Mouse (Mus musculus): ENCODE results near the gene Gnl3l. TPM values are rescaled to one million over a fixed set of nuclear protein-coding genes. Genes with fewer than 3 reads are reported as not detected.
A peak's percentile ranks its signal among the peaks of the same experiment; 100 is the strongest.

Gnl3l gene
- 5.4 and 7.0 TPM in 2 replicates for polyA plus RNA-seq (2015; fragmentation: Nextera tagmentation; extraction: Ambion mirVana)

GRCm38 (mm10) chrX:151016938-151017877, at the start of gene Gnl3l:
Gene Gnl3l (minus strand): TSS chrX:151017322.
- H3K4me1 ChIP-seq (ENCODE audit: insufficient read depth): no peaks in the 10 kb centered on the region
- no peaks in the 10 kb centered on the region; the same call in 1 of the 2 replicates for H3K36me3 ChIP-seq (replicated peaks; ENCODE audit: insufficient read depth, low read length)
- DNase-seq: peak; percentile 88
- H3K9me3 ChIP-seq (ENCODE audit: low read length): no peaks in the 10 kb centered on the region
- H3K27me3 ChIP-seq (ENCODE audit: insufficient read depth, low read length): no peaks in the 10 kb centered on the region
- peak within 1 kb of the TSS; percentile 19 for H3K9ac ChIP-seq (replicated peaks)
- peak within 1 kb of the TSS; percentile 59 for H3K4me2 ChIP-seq (ENCODE audit: low read depth, low read length)
- peak; percentile 97 for ATAC-seq
- peak within 1 kb of the TSS; percentile 53 for H3K4me3 ChIP-seq (ENCODE audit: low read depth, low read length)
- TF ChIP-seq EP300 (IDR thresholded peaks at IDR 0.05; ENCODE audit: low read depth) (no peak), CTCF (IDR thresholded peaks at IDR 0.05; ENCODE audit: low read depth) (peak; percentile 67)
- WGBS (ENCODE audit: insufficient replicate concordance): 24% methylated on average over 39 of the region's 43 CpGs
- peak within 1 kb of the TSS; percentile 19 for H3K27ac ChIP-seq (ENCODE audit: low read depth)

- WGBS (ENCODE audit: insufficient replicate concordance): 81% methylated on average over 7 of the region's 7 CpGs
- Histone ChIP-seq H3K4me1 (ENCODE audit: insufficient read depth) (no peaks in the 10 kb centered on the region), H3K9me3 (ENCODE audit: low read length) (no peaks in the 10 kb centered on the region), H3K36me3 (replicated peaks; ENCODE audit: insufficient read depth, low read length) (no peaks in the 10 kb centered on the region), H3K27me3 (ENCODE audit: insufficient read depth, low read length) (no peaks in the 10 kb centered on the region), H3K9ac (replicated peaks) (no peak overlapping the region), H3K4me3 (ENCODE audit: low read depth, low read length) (no peak overlapping the region), H3K27ac (ENCODE audit: low read depth) (no peak overlapping the region), H3K4me2 (ENCODE audit: low read depth, low read length) (no peak overlapping the region)
- TF ChIP-seq EP300 (IDR thresholded peaks at IDR 0.05; ENCODE audit: low read depth): no peak
- no peak for TF ChIP-seq CTCF (IDR thresholded peaks at IDR 0.05; ENCODE audit: low read depth)
- no peak for DNase-seq
- ATAC-seq: no peak
These were observed 49.0 kb upstream of the Gnl3l start for GRCm38 (mm10) chrX:151066071-151066666.

- no peak for TF ChIP-seq EP300 (IDR thresholded peaks at IDR 0.05; ENCODE audit: low read depth)
- TF ChIP-seq CTCF (IDR thresholded peaks at IDR 0.05; ENCODE audit: low read depth): no peak
- WGBS (ENCODE audit: insufficient replicate concordance): 32% methylated on average over 3 of the region's 3 CpGs
- H3K36me3 ChIP-seq (replicated peaks; ENCODE audit: insufficient read depth, low read length): no peaks in the 10 kb centered on the region
- H3K9ac ChIP-seq (replicated peaks): no peak overlapping the region
- H3K27me3 ChIP-seq (ENCODE audit: insufficient read depth, low read length): no peaks in the 10 kb centered on the region
- no peak overlapping the region for H3K4me2 ChIP-seq (ENCODE audit: low read depth, low read length)
- no peak overlapping the region for H3K4me3 ChIP-seq (ENCODE audit: low read depth, low read length)
- H3K9me3 ChIP-seq (ENCODE audit: low read length): no peaks in the 10 kb centered on the region
- H3K27ac ChIP-seq (ENCODE audit: low read depth): no peak overlapping the region
- ATAC-seq (no peak), DNase-seq (no peak)
- H3K4me1 ChIP-seq (ENCODE audit: insufficient read depth): no peaks in the 10 kb centered on the region
These were observed 44.6 kb upstream of the Gnl3l start for GRCm38 (mm10) chrX:151061615-151062299.

GRCm38 (mm10) chrX:151059346-151059745, 42.2 kb upstream of the Gnl3l start:
- H3K4me2 ChIP-seq (ENCODE audit: low read depth, low read length): no peak overlapping the region
- no peaks in the 10 kb centered on the region for H3K27me3 ChIP-seq (ENCODE audit: insufficient read depth, low read length)
- TF ChIP-seq EP300 (IDR thresholded peaks at IDR 0.05; ENCODE audit: low read depth): no peak
- no peak for TF ChIP-seq CTCF (IDR thresholded peaks at IDR 0.05; ENCODE audit: low read depth)
- no peaks in the 10 kb centered on the region for H3K4me1 ChIP-seq (ENCODE audit: insufficient read depth)
- WGBS (ENCODE audit: insufficient replicate concordance): 78% methylated on average over 1 of the region's 1 CpGs
- no peak overlapping the region for H3K9ac ChIP-seq (replicated peaks)
- H3K36me3 ChIP-seq (replicated peaks; ENCODE audit: insufficient read depth, low read length): no peaks in the 10 kb centered on the region
- no peaks in the 10 kb centered on the region for H3K9me3 ChIP-seq (ENCODE audit: low read length)
- ATAC-seq (no peak), DNase-seq (no peak)
- H3K4me3 ChIP-seq (ENCODE audit: low read depth, low read length): no peak overlapping the region
- no peak overlapping the region for H3K27ac ChIP-seq (ENCODE audit: low read depth)

DNA sequence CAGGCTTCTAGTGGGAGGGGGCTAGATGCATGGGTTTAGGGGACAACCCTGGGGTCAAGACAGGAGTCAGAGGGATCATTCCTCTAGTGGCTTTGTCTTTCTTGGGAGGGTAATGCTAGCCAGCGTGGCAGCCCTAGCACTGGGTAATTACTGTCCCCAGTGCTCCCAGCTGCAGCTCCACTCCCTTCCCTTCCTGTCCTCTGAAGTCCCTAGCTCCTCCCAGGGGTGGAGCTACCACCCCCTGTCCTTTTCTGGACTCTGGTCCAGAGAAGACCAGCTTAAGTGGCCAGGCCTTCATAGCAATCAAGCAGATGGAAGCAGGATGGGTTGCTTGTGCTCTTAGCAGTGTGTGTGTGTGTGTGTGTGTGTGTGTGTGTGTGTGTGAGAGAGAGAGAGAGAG, 38.4 kb upstream of the Gnl3l start:
- 0 out of 2 replicates have a peak, but pooled peaks have one; percentile 10 for ATAC-seq
- Histone ChIP-seq H3K4me3 (ENCODE audit: low read depth, low read length) (no peak overlapping the region), H3K9me3 (ENCODE audit: low read length) (no peaks in the 10 kb centered on the region), H3K27me3 (ENCODE audit: insufficient read depth, low read length) (no peaks in the 10 kb centered on the region), H3K27ac (ENCODE audit: low read depth) (no peak overlapping the region), H3K36me3 (replicated peaks; ENCODE audit: insufficient read depth, low read length) (no peaks in the 10 kb centered on the region), H3K4me2 (ENCODE audit: low read depth, low read length) (no peak overlapping the region), H3K4me1 (ENCODE audit: insufficient read depth) (no peaks in the 10 kb centered on the region), H3K9ac (replicated peaks) (no peak overlapping the region)
- DNase-seq: no peak
- no peak for TF ChIP-seq CTCF (IDR thresholded peaks at IDR 0.05; ENCODE audit: low read depth)
- 8% methylated on average over 1 of the region's 1 CpGs for WGBS (ENCODE audit: insufficient replicate concordance)

DNA sequence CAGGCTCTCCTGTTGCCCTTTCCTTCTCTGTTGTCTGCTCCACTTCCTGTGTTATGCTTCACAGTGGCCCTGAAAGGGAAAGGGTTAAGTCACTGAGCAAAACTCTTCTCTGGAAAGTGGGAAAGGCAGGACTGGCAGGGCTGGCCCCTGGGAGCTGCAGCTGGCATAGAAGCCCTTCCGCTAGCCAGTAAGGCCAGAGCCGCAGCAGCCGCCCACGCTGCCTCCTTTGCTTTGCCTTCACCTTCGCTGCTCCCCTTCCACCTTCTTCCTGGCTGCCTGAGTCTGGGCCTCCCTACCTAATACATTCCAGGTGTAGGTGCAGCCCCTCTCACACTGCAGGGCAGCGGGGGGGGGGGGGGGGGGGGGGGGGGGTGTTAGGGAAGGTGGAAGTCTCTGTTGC, 37.4 kb upstream of the Gnl3l start:
- Histone ChIP-seq H3K4me3 (ENCODE audit: low read depth, low read length) (no peak overlapping the region), H3K9me3 (ENCODE audit: low read length) (no peaks in the 10 kb centered on the region), H3K27ac (ENCODE audit: low read depth) (no peak overlapping the region), H3K9ac (replicated peaks) (no peak overlapping the region), H3K4me2 (ENCODE audit: low read depth, low read length) (no peak overlapping the region), H3K36me3 (replicated peaks; ENCODE audit: insufficient read depth, low read length) (no peaks in the 10 kb centered on the region), H3K27me3 (ENCODE audit: insufficient read depth, low read length) (no peaks in the 10 kb centered on the region), H3K4me1 (ENCODE audit: insufficient read depth) (no peaks in the 10 kb centered on the region)
- no peak for DNase-seq
- no peak for ATAC-seq
- 77% methylated on average over 5 of the region's 6 CpGs for WGBS (ENCODE audit: insufficient replicate concordance)
- no peak for TF ChIP-seq EP300 (IDR thresholded peaks at IDR 0.05; ENCODE audit: low read depth)
- no peak for TF ChIP-seq CTCF (IDR thresholded peaks at IDR 0.05; ENCODE audit: low read depth)
